Mouse (Mus musculus) CD4-positive, CD25-positive, alpha-beta regulatory T cell, adult 2 months (primary cell): Measurements from ENCODE around the gene Nradd.

Source experiments
- DNase-seq: peaks from one replicate; pipeline ENCODE4 v3.0.0-alpha.2; 2012; ENCODE audit warnings: low read depth, low spot score

Gene Nradd

DNA sequence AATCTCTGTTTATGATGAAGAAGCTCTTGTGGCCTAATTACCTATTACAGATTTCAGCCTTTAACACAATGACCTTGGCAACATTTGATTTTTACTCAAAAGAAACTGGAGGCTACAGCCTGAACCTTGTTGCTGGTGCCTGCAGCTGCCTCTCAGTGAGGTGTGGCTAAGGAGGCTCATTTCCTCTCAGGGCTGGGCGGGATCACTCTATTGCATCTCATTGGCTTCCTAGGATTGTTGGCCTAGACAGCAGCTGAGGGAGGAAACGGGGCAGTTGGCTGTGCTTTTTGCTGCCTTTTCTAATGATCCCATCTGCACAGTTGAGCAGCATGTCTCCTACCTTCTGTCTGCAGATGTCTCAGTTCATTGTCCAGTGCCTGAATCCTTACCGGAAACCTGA, 7.2 kb downstream of the Nradd start:
- DNase-seq, result no peak

DNA sequence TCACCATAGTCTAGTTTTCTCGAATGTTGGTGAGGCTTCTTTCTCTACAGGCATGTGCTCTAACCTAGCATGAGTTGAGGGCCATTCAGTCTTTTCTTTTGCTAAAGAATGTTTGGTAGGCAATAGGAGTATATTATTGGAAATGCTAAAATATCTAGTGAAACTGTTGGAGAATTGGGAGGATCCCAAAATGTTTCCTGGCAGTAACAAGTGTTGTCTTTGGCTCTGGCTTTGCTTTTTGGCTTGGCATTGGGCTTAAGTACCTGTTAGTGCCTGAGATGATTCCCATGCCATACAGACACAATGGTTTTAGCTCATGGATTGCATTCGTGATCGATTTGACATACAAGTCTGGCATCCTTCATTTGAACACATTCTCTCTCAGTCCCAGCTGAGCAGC, 12.8 kb downstream of the Nradd start:
- no peak for DNase-seq

DNA sequence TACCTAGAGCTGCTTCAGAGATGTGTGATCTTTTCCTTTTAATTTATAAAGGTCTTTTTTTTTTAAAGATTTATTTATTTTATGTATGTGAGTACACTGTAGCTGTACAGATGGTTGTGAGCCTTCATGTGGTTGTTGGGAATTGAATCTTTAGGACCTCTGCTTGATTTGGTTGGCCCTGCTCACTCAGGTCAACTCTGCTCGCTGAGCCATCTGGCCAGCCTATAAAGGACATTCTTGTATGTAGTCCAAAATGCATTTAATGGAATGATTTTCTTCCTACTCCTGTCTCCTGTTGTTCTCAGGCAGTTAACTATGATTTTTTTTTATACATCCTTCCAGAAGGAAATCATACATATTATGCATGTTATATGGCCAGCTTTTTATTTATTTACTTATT, 40.7 kb downstream of the Nradd start:
- no peak for DNase-seq

DNA sequence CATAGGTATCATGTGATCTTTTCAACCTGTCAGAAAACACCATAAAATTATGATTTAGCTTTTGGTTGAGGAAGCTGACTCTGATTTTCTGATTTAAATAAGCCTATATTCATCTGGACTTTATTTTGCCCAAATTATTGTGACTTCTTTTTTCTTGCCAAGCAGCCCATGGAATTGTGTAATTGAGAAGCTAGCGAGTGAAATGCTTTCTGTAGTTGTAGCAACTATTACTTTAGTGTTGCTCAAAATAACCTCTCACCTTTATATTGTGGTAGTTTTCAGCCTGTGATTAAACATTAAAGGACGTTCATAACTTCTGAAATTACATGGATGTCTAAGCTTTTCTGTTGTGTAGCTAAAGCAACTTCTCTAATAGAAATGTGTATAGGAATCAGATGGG, 42.1 kb downstream of the Nradd start:
- DNase-seq, result no peak
